Mouse (Mus musculus): Measurements from ENCODE around the gene Gm45062. TPM values are rescaled to one million over a fixed set of nuclear protein-coding genes. Genes with fewer than 3 reads are reported as not detected.

The Gm45062 gene
- 8.1 and 8.4 TPM in 2 replicates for polyA plus RNA-seq (2015; fragmentation: Nextera tagmentation; extraction: Ambion mirVana)

DNA sequence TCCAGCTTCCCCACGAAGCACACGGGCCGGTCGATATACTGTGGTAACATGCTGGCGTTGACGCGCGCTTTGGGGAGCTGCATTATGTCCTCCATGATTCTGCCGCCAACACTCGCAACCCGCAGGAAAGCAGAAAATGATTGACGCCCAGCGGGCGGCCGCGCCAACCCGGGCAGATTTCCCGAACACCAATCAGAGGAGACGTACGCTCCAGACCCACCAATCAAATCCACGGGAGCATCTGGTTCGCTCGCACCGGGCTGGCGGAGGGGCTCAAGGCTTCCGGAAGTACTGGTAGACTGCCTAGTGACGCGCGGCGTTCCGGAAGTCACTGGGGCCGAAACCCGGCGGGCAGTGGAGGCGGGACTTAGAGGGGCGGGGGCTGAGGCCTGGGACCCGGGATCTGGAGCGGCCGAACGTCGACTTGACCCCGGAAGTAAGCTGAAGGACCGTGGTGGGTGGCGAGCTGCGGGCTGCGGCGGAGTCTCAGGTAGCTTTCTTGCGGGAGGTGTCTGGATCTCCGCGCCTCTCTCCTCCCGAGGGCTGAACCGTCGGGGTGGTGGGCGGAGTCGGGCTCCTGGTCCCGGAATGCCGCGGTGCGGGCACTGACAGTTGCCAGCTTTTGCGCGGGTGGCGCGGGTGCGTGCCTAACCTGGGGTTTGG lies at the start of gene Gm45062, which contains the start of the genes Rpa3 and Umad1:
Gm45062 (plus strand) TSS at position 447 of the 663 bp plus-strand sequence.
Rpa3 (minus strand) TSS at position 170 of the 663 bp plus-strand sequence.
Umad1 (plus strand) TSS at position 285 of the 663 bp plus-strand sequence.
- Histone ChIP-seq H3K27me3 (replicated peaks) (no peaks in the 10 kb centered on the region), H3K27ac (replicated peaks) (peak within 1 kb of the TSS; percentile 81), H3K36me3 (peaks cover 22% of the 10 kb centered on the region), H3K9ac (peak within 1 kb of the TSS; percentile 89), H3K4me1 (peaks cover 16% of the 10 kb centered on the region), H3K9me3 (no peaks in the 10 kb centered on the region), H3K4me3 (peak within 1 kb of the TSS; percentile 82), H3K4me2 (peak within 1 kb of the TSS; percentile 97)
- under 1% methylated on average over 64 of the region's 64 CpGs for WGBS
- ATAC-seq (ENCODE audit: extremely low read depth, insufficient number of reproducible peaks, low FRiP score, low TSS enrichment), result peak; percentile 100

DNA sequence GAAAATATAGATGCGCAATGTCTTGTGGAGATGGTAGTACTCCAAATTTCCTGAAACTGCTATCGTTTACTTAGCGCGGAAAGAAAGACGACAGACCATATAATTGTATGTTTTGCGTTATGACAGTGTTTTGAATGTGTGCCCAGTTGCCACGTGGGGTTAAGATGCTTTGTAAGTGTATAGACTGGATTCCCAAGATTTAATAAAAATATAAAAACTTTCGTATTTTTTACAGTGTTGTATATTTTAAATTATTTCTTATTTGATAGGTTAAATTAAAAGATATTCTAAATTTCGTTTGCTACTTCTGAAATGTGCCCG lies 49.4 kb upstream of the Gm45062 start:
- Histone ChIP-seq H3K4me3 (peak overlapping the region; percentile 89), H3K27ac (replicated peaks) (peak overlapping the region; percentile 96), H3K4me1 (peaks cover 14% of the 10 kb centered on the region), H3K9me3 (no peaks in the 10 kb centered on the region), H3K4me2 (peak overlapping the region; percentile 75), H3K9ac (peak overlapping the region; percentile 89), H3K36me3 (peaks cover 18% of the 10 kb centered on the region), H3K27me3 (replicated peaks) (no peaks in the 10 kb centered on the region)
- ATAC-seq (ENCODE audit: extremely low read depth, insufficient number of reproducible peaks, low FRiP score, low TSS enrichment), result no peak
- WGBS, result 9% methylated on average over 10 of the region's 10 CpGs

DNA sequence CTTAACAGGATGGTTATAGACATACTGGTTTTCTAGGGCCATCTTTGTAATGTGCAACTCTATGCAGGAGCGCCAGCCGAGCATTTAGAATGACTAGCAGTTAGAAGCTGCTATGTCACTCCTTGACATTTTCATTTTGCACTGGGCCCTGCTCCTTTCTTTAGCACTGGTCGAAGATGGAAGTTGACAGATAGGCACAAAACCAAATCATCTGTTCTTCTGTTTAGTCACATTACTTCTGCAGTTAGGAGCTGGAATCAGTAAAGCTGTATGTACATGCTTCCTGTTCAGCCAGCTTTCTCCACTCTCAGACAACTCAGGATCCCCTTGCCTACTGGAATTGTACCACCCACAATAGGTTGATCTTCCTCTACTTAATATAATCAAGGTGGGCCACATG lies 48.6 kb upstream of the Gm45062 start:
- H3K4me2 ChIP-seq, result peak overlapping the region; percentile 75
- no peaks in the 10 kb centered on the region for H3K9me3 ChIP-seq
- ATAC-seq (ENCODE audit: extremely low read depth, insufficient number of reproducible peaks, low FRiP score, low TSS enrichment), result no peak

DNA sequence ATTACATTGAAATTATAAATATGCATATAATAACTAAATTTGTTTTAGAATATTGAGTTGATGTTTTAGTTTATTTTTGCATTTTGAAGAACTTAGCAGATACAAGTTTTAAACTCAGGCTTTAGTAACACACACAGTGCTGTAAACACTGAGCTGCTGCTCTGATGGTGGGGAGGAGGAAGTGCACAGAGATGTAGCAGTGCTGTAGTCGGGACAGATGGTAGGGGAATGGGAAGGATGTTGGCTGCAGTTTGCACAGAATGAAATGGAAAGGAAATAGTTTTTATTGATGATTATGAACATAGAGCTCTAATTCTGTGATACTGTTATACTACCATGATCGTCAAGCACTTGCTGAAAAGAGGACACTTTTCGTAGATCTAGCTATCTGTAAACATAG lies 32.2 kb upstream of the Gm45062 start:
- no peaks in the 10 kb centered on the region for H3K4me1 ChIP-seq
- H3K4me3 ChIP-seq, result no peak overlapping the region
- H3K9ac ChIP-seq, result no peak overlapping the region
- H3K9me3 ChIP-seq, result no peaks in the 10 kb centered on the region
- H3K27ac ChIP-seq (replicated peaks), result no peak overlapping the region
- ATAC-seq (ENCODE audit: extremely low read depth, insufficient number of reproducible peaks, low FRiP score, low TSS enrichment), result no peak
- H3K4me2 ChIP-seq, result no peak overlapping the region
- 80% methylated on average over 3 of the region's 3 CpGs for WGBS
- peaks cover 61% of the 10 kb centered on the region for H3K36me3 ChIP-seq
- H3K27me3 ChIP-seq (replicated peaks), result no peaks in the 10 kb centered on the region

More for the DNA sequence above, 48.6 kb upstream of the Gm45062 start:
- Histone ChIP-seq H3K9ac (no peak overlapping the region), H3K27me3 (replicated peaks) (no peaks in the 10 kb centered on the region), H3K36me3 (peaks cover 26% of the 10 kb centered on the region), H3K4me1 (peaks cover 14% of the 10 kb centered on the region), H3K27ac (replicated peaks) (no peak overlapping the region), H3K4me3 (peak overlapping the region; percentile 89)
- WGBS, result 80% methylated on average over 3 of the region's 3 CpGs

DNA sequence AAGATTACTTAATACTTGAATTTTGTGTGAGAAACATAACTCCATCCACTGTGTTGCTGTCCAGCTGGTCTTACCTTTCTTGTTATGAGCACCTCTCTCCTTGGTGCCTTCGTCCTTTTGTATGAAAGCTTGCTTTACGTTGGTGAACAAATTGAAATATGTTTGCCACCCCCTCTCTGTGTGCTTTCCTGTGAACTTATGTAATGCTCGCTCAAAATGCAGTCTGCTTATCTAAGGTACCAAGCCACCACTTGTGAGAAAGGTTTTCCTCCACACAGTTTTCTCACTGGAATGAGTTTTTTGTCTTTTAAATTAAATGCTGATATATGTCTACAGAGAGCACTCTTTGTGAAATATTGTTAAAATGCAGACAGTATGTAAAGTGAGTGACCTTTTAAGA lies 30.7 kb upstream of the Gm45062 start:
- peaks cover 70% of the 10 kb centered on the region for H3K36me3 ChIP-seq
- no peak for ATAC-seq (ENCODE audit: extremely low read depth, insufficient number of reproducible peaks, low FRiP score, low TSS enrichment)

DNA sequence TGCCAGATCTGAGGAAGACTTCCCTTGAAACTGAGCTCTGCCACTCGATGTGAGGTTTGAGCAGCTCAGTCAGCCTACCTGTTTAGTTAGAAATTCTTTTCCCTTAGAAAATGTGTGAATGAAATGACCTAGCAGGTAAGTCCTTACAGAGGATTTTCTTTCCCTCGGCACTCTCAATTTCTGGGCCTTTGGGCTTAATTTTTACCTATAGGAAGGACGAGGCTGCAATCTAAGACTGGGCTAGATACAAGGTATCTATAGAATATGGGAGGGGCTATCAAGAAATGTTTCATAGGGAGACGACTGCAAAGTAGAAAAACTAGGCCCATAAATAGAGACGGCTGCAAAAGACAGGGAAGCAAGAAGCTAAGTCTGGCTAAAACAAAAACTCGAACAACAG lies 934 bp upstream of the Gm45062 start:
- 8% methylated on average over 6 of the region's 6 CpGs for WGBS
- H3K27ac ChIP-seq (replicated peaks), result peak overlapping the region; percentile 81

More for the DNA sequence above, 30.7 kb upstream of the Gm45062 start:
- Histone ChIP-seq H3K4me3 (no peak overlapping the region), H3K27ac (replicated peaks) (no peak overlapping the region), H3K4me2 (no peak overlapping the region), H3K9ac (no peak overlapping the region), H3K4me1 (no peaks in the 10 kb centered on the region), H3K9me3 (no peaks in the 10 kb centered on the region), H3K27me3 (replicated peaks) (no peaks in the 10 kb centered on the region)
- 81% methylated on average over 3 of the region's 3 CpGs for WGBS

DNA sequence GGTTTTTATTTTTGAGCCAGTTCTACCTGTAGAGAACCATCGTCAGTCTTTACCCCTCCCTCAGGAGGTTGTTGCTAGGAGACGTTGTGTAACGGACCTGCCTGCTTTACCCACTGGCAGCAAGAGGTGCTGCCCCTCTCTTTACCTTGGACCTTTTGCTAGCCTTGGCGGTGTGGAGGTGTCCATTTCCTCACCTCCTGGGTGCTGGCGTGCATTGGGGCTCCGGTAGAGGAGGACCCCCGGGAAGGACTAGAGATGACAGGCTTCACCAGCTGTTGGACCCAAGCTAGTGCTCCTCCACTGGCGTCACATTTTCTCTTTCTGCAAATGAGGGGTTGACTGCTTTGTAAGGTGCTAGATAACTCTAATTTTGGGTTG lies 406 bp downstream of the Gm45062 start:
- H3K27me3 ChIP-seq (replicated peaks), result no peaks in the 10 kb centered on the region
- peaks cover 16% of the 10 kb centered on the region for H3K4me1 ChIP-seq
- H3K36me3 ChIP-seq, result peaks cover 17% of the 10 kb centered on the region
- WGBS, result 0% methylated on average over 8 of the region's 8 CpGs
- H3K27ac ChIP-seq (replicated peaks), result peak overlapping the region; percentile 57
- peak overlapping the region; percentile 97 for H3K4me2 ChIP-seq
- H3K9me3 ChIP-seq, result no peaks in the 10 kb centered on the region
- peak overlapping the region; percentile 82 for H3K4me3 ChIP-seq
- ATAC-seq (ENCODE audit: extremely low read depth, insufficient number of reproducible peaks, low FRiP score, low TSS enrichment), result no peak
- H3K9ac ChIP-seq, result peak overlapping the region; percentile 89

More for the DNA sequence above, 934 bp upstream of the Gm45062 start:
- no peaks in the 10 kb centered on the region for H3K9me3 ChIP-seq
- H3K36me3 ChIP-seq, result peaks cover 30% of the 10 kb centered on the region
- peak overlapping the region; percentile 97 for H3K4me2 ChIP-seq
- H3K4me1 ChIP-seq, result peaks cover 16% of the 10 kb centered on the region
- peak overlapping the region; percentile 82 for H3K4me3 ChIP-seq
- no peak for ATAC-seq (ENCODE audit: extremely low read depth, insufficient number of reproducible peaks, low FRiP score, low TSS enrichment)
- H3K9ac ChIP-seq, result peak overlapping the region; percentile 89
- H3K27me3 ChIP-seq (replicated peaks), result no peaks in the 10 kb centered on the region

DNA sequence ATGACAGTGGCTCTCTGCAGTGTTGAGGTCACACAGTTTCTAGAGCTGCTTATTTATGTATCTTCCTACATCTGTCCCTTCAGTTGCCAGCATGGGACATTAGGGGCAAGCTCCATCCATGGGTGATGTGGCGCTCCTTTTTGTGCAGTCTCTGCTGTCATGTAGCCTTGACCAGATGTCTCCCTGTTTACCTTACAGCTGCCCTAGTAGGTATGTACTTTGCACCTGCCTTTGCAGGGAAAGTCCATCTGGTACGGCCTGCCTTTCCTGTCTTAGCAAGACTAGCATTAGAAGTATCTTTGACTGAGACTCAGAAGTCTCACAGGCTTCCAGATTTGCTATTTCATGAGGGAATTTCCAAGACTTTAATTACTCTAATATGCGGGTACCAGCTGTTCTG lies 11.8 kb downstream of the Gm45062 start:
- Histone ChIP-seq H3K27me3 (replicated peaks) (no peaks in the 10 kb centered on the region), H3K4me3 (no peak overlapping the region), H3K27ac (replicated peaks) (no peak overlapping the region), H3K4me1 (0 out of 2 replicates have a peak, but pooled peaks cover 3% of the 10 kb centered on the region), H3K36me3 (peaks cover 14% of the 10 kb centered on the region), H3K9ac (no peak overlapping the region), H3K9me3 (no peaks in the 10 kb centered on the region), H3K4me2 (no peak overlapping the region)
- ATAC-seq (ENCODE audit: extremely low read depth, insufficient number of reproducible peaks, low FRiP score, low TSS enrichment), result no peak
- WGBS, result 93% methylated on average over 3 of the region's 3 CpGs

DNA sequence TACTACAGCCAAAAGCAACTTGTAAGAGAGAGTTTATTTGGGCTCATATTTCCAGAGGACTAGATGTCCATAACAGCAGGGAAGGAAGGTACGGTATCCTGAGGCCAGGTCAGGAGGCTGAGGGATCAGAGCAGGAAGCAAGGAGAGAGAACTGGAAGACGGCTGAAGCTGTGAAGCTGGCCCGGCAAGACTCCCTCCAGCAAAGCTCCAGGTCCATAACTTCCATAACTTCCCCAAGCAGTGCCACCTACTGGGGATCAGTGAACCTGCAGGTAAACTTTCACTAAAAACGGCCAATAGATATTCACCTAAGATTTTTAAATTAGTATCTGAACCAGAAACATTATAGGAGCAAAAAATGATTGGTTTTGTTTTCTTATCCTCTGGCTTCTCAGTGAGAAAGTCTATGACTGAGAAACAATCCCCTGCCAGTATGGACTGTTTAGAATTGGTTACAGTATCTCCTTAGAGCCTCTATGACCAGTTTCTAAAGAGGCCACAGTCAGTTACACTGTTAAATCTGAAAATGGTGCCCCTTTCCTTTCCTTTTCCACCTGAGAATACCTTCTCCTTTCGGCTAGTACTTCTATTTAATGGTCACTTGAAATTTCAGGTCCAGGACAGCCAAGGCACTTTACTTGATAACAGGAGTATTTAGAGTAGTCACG lies 15.3 kb downstream of the Gm45062 start:
- no peak overlapping the region for H3K4me2 ChIP-seq
- H3K36me3 ChIP-seq, result peaks cover 20% of the 10 kb centered on the region
- H3K4me3 ChIP-seq, result no peak overlapping the region
- no peak for ATAC-seq (ENCODE audit: extremely low read depth, insufficient number of reproducible peaks, low FRiP score, low TSS enrichment)
- no peaks in the 10 kb centered on the region for H3K27me3 ChIP-seq (replicated peaks)
- H3K4me1 ChIP-seq, result peaks cover 10% of the 10 kb centered on the region
- no peak overlapping the region for H3K27ac ChIP-seq (replicated peaks)
- WGBS, result 39% methylated on average over 6 of the region's 6 CpGs
- no peak overlapping the region for H3K9ac ChIP-seq
- no peaks in the 10 kb centered on the region for H3K9me3 ChIP-seq

DNA sequence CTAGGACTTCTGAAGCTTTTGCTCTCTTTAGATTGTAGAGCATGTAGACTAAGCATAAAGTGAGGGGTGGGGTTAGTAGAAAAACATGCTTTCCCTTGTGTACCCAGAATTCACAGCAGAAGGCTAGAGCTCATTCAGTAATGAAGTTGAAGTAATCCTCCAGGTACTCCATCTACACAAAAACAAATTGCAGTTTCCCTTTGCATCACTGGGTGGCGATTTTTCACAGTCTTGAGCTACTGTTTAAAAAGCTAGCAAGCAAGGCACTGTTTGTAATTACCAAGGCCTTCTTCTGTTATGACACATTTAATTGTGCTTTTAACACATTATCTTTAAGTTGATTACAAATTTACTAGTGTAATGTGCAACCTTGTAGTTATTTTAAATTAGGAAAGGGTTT lies 15.8 kb downstream of the Gm45062 start:
- H3K27ac ChIP-seq (replicated peaks), result no peak overlapping the region
- no peak for ATAC-seq (ENCODE audit: extremely low read depth, insufficient number of reproducible peaks, low FRiP score, low TSS enrichment)
- peaks cover 10% of the 10 kb centered on the region for H3K4me1 ChIP-seq

DNA sequence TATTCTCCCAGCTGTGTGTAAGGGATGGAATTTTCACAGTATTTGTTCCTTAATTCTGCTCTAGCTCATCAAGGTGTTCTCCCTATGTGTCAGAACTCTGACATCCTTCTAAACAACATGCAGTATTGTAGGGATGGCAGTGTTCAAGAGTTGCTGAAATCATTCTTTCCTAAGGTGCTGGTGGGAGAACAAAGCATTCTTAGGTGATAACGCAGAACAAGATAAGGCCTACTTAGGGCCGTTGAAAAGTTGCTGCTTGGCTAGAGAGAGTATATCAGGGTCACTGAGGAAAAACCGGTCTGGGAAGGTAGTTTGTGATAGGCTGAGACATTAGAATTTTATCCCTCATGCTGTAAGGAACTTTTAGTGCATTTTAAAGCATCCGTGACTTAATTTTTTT lies 17.2 kb downstream of the Gm45062 start:
- no peak overlapping the region for H3K27ac ChIP-seq (replicated peaks)
- no peak overlapping the region for H3K4me3 ChIP-seq
- no peak overlapping the region for H3K4me2 ChIP-seq
- peaks cover 10% of the 10 kb centered on the region for H3K4me1 ChIP-seq
- no peak overlapping the region for H3K9ac ChIP-seq
- no peak for ATAC-seq (ENCODE audit: extremely low read depth, insufficient number of reproducible peaks, low FRiP score, low TSS enrichment)
- no peaks in the 10 kb centered on the region for H3K27me3 ChIP-seq (replicated peaks)
- WGBS, result 11% methylated on average over 4 of the region's 4 CpGs
- no peaks in the 10 kb centered on the region for H3K9me3 ChIP-seq
- H3K36me3 ChIP-seq, result peaks cover 14% of the 10 kb centered on the region

More for the DNA sequence above, 15.8 kb downstream of the Gm45062 start:
- peaks cover 20% of the 10 kb centered on the region for H3K36me3 ChIP-seq
- H3K4me2 ChIP-seq, result no peak overlapping the region
- no peak overlapping the region for H3K4me3 ChIP-seq
- no peak overlapping the region for H3K9ac ChIP-seq
- 4% methylated on average over 1 of the region's 1 CpGs for WGBS
- H3K9me3 ChIP-seq, result no peaks in the 10 kb centered on the region
- H3K27me3 ChIP-seq (replicated peaks), result no peaks in the 10 kb centered on the region

Data from heart, embryonic 13.5 days (tissue).